Mouse (Mus musculus) adrenal gland, postnatal 25 days (tissue): ENCODE data around the gene BC049715. TPM values are rescaled to one million over a fixed set of nuclear protein-coding genes. Genes with fewer than 3 reads are reported as not detected.
A peak's percentile ranks its signal among the peaks of the same experiment; 100 is the strongest.
"Not testable (repeated sequence)": the region's sequence is repeated elsewhere in the genome, so short reads cannot be mapped to it uniquely, and the experiment has no call there.

Experiments used
- DNase-seq: peaks from one replicate; pipeline ENCODE4 v3.0.0; 2021; ENCODE audit warnings: mixed read lengths
- total RNA-seq: library from RNA; stranded (reverse); gene quantifications from 2 replicates; pipeline ENCODE4 v1.2.3, GENCODE M21; 2021

The BC049715 gene
- total RNA-seq, 1 experiment from 2014 or later, result 0.94 TPM

DNA sequence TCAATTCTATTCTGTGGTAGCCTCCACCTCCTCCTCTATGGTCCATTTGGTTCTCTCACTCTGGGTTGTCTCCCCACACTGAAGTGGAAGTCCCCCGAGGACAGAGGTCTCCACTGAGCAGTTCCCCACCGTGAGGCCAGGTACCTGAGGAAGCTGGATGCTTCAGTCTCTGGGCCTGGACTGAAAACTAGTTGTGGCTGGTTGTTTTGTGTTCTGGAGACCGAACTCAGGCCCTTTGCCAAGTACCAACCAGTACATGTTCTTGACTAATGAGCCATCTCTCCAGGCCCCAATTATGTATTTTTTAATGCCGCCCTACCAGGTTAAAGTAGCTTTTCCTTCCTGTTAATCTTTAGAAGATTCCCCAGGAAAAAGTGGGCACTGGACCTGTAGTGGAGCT, 24.9 kb downstream of the BC049715 start:
- no peak for DNase-seq

DNA sequence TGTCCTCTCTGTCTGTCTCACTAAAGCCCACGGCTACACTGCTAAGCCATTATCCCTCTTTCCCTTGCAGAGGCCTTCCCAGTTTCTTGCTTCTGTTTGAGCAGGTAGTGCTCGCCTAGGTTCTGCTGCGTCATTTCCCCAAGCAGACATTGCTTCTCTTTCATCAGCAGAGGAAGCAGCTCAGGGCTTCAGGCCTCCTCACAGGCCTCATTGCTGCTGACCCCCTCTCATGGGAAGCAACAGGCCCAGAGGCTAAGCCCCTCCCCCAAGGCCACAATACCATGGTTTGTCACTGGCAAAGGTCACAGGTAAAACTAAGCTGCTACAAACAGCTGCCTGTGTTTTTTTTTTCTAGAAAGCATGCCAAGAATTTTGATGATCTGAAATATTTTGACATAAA, 25.3 kb downstream of the BC049715 start:
- DNase-seq, result no peak

- no peak for DNase-seq
These were observed 26.9 kb downstream of the BC049715 start for GRCm38 (mm10) chr6:136854361-136854781.

GRCm38 (mm10) chr6:136855183-136855582, 27.8 kb downstream of the BC049715 start:
- DNase-seq, result no peak

DNA sequence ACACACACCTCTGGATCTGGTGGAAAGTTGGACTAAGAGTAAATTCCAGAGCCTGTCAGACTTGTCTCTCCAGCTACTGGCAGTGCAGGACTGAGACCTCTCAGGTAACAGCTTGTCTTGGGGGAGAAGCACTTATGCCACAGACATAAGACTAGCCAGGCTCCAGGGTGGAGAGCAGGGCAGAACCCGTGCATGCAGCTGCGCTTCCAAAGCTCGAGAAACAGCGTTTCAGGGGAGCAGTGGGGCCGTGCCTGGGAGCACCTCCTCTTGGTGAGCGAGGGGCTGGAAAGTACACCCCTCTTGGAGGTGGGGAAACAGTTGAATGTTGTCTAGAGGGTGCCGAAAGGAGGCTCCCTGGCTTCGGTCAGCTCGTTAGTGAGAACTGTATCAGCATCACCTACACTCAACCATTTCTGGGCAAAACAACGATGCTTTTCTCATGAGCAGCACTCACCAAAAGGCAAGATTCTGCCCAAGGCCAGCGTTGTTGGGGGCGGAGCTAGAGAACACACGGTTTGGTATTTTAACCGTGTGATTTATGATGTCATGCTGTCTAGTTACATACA, 28.7 kb downstream of the BC049715 start:
- DNase-seq, result peak; percentile 35

GRCm38 (mm10) chr6:136857186-136857872, 29.9 kb downstream of the BC049715 start, which contains the start of gene Art4:
Art4 (minus strand) TSS chr6:136857733.
- DNase-seq, result peak; percentile 17

DNA sequence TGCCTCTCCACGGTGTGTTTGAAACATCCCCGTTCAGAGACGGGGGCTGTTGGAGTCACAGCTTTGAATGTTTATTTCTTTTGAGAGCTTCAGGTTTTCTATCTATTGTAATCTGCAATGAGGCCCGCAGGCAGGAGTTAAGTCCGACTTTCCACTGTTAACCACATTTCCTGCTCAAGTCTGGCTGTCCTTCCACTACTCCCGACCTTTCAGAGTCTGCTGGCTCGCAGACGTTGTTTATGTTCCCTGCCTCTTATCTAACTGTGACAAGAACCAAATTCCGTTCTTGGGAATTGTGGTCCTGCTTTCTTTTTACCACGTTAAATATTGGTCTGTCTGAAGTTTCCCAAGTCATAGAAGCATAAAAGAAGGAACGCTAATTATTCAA, 30.4 kb downstream of the BC049715 start:
- no peak for DNase-seq

GRCm38 (mm10) chr6:136858420-136858819, 31.0 kb downstream of the BC049715 start:
- no peak for DNase-seq

- DNase-seq, result no peak
These were observed 33.6 kb downstream of the BC049715 start for GRCm38 (mm10) chr6:136861020-136861419.

GRCm38 (mm10) chr6:136865360-136865759, 37.9 kb downstream of the BC049715 start:
- DNase-seq, result no peak

- DNase-seq, result no peak
These were observed 38.7 kb downstream of the BC049715 start for GRCm38 (mm10) chr6:136866150-136866549.

DNA sequence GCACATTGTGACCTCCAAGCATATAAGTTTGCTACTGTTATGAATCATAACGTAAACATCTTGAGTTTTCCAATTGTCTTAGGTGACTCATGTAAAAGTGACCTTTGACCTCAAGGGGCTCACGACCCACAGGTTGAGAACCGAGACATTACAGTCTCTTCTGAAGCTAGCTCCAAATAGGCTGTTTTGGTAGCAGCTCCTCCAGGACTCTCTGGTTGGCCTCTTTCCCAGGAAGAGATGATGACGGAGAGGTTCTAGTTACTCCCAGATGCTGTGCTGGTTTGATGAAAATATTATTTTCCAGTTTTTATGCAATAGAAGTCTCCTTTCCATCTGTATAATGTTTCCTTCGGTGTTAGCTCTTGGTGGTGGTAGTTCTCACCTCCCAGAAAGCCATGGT, 41.5 kb downstream of the BC049715 start:
- DNase-seq, result no peak

DNA sequence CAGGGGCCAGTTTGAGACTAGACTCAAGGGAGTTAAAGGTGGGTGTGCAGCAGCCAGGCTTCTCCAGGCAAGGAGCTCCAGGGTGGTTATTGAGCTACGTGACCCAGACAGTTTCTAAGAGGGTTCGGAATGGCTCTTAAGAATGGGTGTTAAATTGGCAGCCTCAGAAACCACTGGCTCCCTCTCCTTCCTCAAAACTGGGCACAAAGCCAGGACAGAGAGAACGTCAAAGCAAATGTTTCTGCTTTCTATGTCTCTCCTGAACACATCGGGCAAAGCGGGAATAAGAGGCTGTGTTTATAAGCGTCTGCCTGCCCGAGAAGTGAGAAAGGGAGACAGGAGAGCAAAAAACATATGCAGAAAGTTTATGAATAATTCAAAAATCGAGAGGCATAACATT, 47.2 kb downstream of the BC049715 start:
- no peak for DNase-seq

- no peak for DNase-seq
These were observed 48.2 kb downstream of the BC049715 start, which contains the start of gene Mgp for GRCm38 (mm10) chr6:136875670-136876069. Mgp (minus strand) TSS chr6:136875823.

DNA sequence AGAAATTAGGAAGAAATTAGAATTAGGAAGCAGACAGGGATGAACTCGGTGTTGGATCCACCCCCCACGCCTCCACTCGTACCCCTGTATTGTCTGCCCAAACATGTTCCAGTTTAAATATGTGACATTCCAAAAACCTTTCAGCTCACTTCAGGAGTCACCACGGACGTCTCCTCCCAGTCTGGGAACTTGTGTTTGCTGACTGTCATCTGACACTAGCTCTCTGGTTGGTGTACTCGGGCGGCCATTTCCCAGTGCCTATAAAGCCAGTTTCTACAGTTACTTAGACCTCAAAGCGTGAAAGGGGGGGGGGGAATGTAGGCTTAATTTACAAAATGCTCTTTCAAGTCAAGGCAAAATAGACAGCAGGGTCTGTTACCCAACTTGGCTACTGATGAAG, 54.3 kb downstream of the BC049715 start:
- no peak for DNase-seq

- DNase-seq, result no peak
These were observed 56.0 kb downstream of the BC049715 start for GRCm38 (mm10) chr6:136883431-136883915.

GRCm38 (mm10) chr6:136883961-136884360, 56.5 kb downstream of the BC049715 start:
- DNase-seq, result no peak

DNA sequence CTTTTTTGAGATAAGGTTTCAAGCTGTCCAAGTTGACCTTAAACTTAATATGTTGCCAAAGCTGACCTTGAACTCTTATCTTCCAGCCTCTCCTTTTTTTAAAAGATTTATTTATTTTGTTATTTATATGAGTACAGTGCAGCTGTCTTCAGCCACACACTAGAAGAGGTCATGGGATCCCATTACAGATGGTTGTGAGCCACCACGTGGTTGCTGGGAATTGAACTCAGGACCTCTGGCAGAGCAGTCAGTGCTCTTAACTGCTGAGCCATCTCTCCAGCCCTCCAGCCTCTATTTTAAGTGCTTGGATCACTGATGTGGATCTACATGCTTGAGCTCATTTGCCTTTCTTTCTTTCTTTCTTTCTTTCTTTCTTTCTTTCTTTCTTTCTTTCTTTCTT, 57.3 kb downstream of the BC049715 start:
- DNase-seq, result not testable (repeated sequence)

DNA sequence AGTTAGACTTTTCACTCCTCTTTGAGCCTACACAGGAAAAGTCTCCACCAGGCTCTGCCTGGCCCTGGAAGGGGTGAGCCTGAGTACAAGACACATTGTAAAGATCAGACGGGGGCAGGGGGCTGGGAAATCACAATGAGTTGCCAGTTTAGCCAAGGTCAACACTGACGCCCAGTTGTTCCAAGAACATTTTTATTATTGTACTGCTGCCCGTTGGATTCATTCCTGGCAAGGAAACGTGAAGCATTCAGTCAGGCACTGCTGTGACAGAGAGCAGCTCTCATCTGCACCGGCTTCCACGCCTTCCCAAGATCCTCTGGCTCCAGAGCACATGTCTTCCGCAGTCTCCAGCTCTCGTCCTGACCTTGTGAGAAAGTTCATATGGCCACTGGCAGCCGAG, 60.4 kb downstream of the BC049715 start:
- peak; percentile 41 for DNase-seq

DNA sequence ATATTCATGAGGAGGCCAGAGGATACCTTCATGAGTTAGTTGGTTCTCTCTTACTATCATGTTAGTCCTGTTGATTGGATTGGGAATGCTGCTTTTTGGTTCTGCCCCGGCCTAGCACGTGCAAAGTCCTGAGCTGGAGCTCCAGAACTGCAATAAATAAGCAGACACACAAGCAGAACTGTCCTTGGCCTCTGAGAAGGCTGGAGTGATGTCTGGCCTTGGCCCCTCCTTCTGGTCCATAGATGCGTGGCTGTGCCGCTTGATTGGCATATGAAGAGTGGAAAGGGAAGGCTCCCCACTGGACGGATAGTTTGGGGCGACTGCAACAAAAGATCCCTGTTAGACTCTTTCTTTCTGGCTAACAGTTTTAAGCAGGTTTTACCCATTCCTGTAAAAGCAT, 61.6 kb downstream of the BC049715 start:
- no peak for DNase-seq

GRCm38 (mm10) chr6:136889554-136889953, 62.1 kb downstream of the BC049715 start:
- DNase-seq, result no peak
